Mouse (Mus musculus) spleen, adult 2 months (tissue): ENCODE measurements at regions not wholly inside any gene's neighbourhood (a gene's known extent, or its start where the extent isn't known, plus 50 kb on each side); places are given as distances from the start of the nearest gene placed in this dataset.
A peak's percentile ranks its signal among the peaks of the same experiment; 100 is the strongest.

Source experiments
- DNase-seq, 2 experiments: peaks; one replicate each; pipeline versions ENCODE4 v3.0.0 to v3.0.0-alpha.2; 2012 to 2021; ENCODE audit warnings: low spot score in 2 of 2, low read depth in 1 of 2
- H3K27ac ChIP-seq: fragments of 200-500 bp; 2 replicates; pipeline ENCODE4 v1.5.1; 2012; ENCODE audit warnings: low read length, inconsistent platforms; ENCODE audit not compliant: insufficient read depth
- H3K27me3 ChIP-seq: fragments of 200-500 bp; 2 replicates; pipeline ENCODE4 v1.6.1; 2012; ENCODE audit warnings: mild to moderate bottlenecking, moderate library complexity, low read length, inconsistent platforms; ENCODE audit not compliant: control insufficient read depth, insufficient read depth
- H3K36me3 ChIP-seq: fragments of 200-500 bp; 2 replicates; pipeline ENCODE4 v1.6.1; 2012; ENCODE audit warnings: mild to moderate bottlenecking, low read length, inconsistent platforms; ENCODE audit not compliant: control insufficient read depth, insufficient read depth
- H3K4me1 ChIP-seq: fragments of 200-500 bp; 2 replicates; pipeline ENCODE4 v1.6.1; 2011; ENCODE audit warnings: inconsistent platforms; ENCODE audit not compliant: control insufficient read depth, insufficient read depth, insufficient read length
- H3K4me3 ChIP-seq: fragments of 200-500 bp; 2 replicates; pipeline ENCODE4 v1.5.1; 2011; ENCODE audit warnings: mild to moderate bottlenecking, inconsistent platforms; ENCODE audit not compliant: insufficient read depth, insufficient read length; ENCODE audit errors: extremely low read depth
- CTCF ChIP-seq: fragments of 200-500 bp; IDR thresholded peaks from 2 replicates; pipeline ENCODE4 v1.5.1; 2011; ENCODE audit warnings: mild to moderate bottlenecking, inconsistent platforms; ENCODE audit not compliant: insufficient read depth, insufficient read length, insufficient replicate concordance; ENCODE audit errors: extremely low read depth
- POLR2A ChIP-seq: fragments of 200-500 bp; IDR thresholded peaks from 2 replicates; pipeline ENCODE4 v1.6.1; 2011; ENCODE audit warnings: low read depth, low read length, inconsistent platforms
- WGBS: fragments of 180-500 bp; shearing (Covaris S2); methylation state at CpG from one replicate; pipeline ENCODE4 v1.1.7; 2018; 5-methylcytosine and 5-hydroxymethylcytosine counted together

DNA sequence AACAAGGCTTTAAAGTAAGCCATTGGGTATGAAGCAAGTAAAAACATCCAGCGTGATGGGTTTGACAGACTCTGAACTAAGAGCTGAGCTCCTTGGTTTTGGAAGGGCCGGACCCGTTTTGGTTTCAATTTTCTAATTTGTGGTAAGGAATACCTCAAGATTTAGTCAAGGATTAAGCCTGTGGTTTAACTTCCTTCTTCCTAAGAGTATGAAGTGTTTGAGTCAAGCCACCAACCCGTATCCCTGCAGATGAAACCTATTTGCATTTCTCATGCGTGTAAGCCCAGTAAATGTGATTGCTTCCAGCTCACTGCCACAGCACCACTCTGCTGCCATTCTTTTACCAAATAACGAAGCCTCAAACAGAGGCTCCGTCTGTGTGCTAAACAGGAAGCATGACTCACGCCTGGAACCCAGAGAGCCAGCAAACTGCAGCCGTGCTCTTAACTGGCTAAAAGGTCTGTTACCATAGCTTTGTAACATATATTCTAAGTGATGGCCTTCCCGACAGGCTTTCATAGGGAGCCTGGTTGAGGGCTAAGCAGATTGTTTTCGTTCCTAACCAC is 149.7 kb downstream of the Etv1 start:
- peak overlapping the region; percentile 3; the same call in 1 of the 2 replicates for H3K4me3 ChIP-seq
- TF ChIP-seq POLR2A (no peak), CTCF (no peak)
- no peak overlapping the region for H3K27ac ChIP-seq
- peak in 1 of 2 experiments; percentile 10 for DNase-seq
- no peaks in the 10 kb centered on the region for H3K27me3 ChIP-seq
- no peaks in the 10 kb centered on the region; the same call in 1 of the 2 replicates for H3K4me1 ChIP-seq
- H3K36me3 ChIP-seq: no peaks in the 10 kb centered on the region
- 1% methylated on average over 11 of the region's 11 CpGs for WGBS

DNA sequence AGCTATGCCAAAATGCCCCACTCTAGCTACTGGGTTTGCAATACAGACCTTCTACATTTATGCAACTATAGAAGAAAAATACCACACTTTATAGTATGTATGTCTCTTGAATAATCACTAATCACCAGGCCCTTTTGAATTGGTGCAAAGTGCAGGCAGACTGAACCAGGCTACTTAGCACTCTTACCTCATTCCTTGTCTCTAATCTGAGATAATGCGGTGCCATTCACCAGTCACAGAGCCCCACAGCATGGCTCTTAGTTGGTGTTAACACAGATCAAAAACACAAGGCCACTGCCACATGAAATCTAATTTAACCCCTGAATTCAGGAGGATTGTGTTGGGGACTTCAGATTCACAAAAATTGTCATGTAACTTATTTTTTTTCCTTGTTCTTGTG is 150.5 kb downstream of the Etv1 start:
- 96% methylated on average over 1 of the region's 1 CpGs for WGBS
- no peaks in the 10 kb centered on the region for H3K36me3 ChIP-seq
- H3K27ac ChIP-seq: no peak overlapping the region
- H3K27me3 ChIP-seq: no peaks in the 10 kb centered on the region
- no peak for TF ChIP-seq POLR2A
- TF ChIP-seq CTCF: no peak
- no peak overlapping the region for H3K4me3 ChIP-seq
- H3K4me1 ChIP-seq: no peaks in the 10 kb centered on the region; the same call in 1 of the 2 replicates
- no peak for DNase-seq

DNA sequence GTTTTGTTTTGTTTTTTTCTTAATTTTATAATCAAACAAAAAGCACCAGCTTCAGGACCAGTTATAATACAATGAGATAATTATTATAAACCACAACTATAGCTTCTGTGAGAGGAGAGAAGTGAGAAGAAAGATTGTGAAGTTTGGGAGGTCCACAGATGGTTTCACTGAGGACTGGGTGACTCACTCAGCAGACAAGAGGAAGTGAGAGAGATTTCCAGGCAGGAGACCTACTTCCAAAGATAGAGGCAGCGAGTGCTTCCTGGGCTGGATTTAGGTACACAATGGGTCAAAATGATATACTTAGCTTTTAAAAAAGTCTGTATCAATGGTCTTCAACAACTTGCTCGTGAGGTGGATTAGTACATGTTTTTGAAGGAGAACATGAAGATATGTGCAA is 152.6 kb downstream of the Etv1 start:
- Histone ChIP-seq H3K27ac (no peak overlapping the region), H3K4me1 (no peaks in the 10 kb centered on the region; the same call in 1 of the 2 replicates), H3K27me3 (no peaks in the 10 kb centered on the region), H3K4me3 (no peak overlapping the region), H3K36me3 (no peaks in the 10 kb centered on the region)
- no peak for DNase-seq
- no peak for TF ChIP-seq CTCF
- TF ChIP-seq POLR2A: no peak
- 65% methylated on average over 2 of the region's 2 CpGs for WGBS

DNA sequence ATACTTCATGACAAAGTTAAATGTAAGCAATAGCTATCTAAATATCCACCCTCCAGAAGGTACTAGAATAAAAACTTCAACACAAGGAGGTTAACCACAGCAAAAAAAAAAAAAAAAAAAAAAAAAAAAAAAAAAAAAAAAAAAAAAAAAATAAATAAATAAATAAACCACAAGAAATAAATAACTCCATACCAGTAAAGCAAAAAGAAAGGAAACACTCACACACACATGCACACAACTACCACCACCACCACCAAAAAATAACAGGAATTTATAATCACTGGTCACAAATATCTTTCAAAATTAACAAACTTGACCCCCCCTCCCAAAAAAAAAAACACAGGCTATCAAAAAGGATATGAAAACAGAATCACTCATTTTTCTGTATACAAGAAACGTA is 180.4 kb downstream of the Etv1 start:
- Histone ChIP-seq H3K27ac (no peak overlapping the region), H3K27me3 (no peaks in the 10 kb centered on the region), H3K4me1 (no peaks in the 10 kb centered on the region), H3K4me3 (no peak overlapping the region), H3K36me3 (no peaks in the 10 kb centered on the region)
- DNase-seq: no peak
- 81% methylated on average over 1 of the region's 1 CpGs for WGBS
- TF ChIP-seq CTCF (no peak), POLR2A (no peak)

DNA sequence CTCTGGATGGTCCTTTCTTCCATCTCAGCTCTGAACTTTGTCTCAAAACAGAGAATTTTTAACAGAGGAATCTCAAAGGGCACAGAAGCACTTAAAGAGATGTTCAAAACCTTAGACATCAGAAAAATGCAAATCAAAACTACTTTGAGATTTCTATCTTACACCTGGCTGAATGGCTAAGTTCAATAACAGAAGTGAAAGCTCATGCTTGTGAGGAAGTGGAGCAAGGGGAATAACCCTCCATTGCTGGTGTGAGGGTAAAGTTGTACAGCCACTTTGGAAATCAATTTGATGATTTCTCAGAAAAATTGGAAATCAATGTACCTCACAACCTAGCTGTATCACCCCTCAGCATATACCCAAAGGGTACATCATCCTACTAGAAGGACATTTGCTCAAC is 183.1 kb downstream of the Etv1 start:
- H3K36me3 ChIP-seq: no peaks in the 10 kb centered on the region
- H3K4me3 ChIP-seq: no peak overlapping the region
- no peak overlapping the region for H3K27ac ChIP-seq
- DNase-seq: peak in 1 of 2 experiments; percentile 8
- no peak for TF ChIP-seq CTCF
- no peak for TF ChIP-seq POLR2A
- H3K27me3 ChIP-seq: no peaks in the 10 kb centered on the region
- H3K4me1 ChIP-seq: no peaks in the 10 kb centered on the region

DNA sequence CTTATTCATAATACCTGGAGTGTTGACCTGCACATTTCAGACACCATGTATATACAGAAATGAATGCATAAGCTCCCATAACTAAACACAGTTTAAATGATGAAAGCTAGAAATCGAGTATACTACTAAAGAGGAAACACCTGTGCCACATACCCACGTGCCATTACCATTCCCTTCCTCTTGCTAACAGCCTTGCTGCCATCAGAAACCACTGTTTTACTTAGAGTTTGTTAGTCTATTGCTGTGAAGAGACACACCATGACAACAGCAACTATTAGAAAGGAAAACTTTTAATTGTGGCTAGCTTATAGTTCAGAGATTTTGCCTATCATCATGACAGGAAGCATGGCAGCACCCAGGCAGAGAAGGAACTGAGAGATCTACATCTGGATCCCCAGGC is 191.2 kb downstream of the Etv1 start:
- no peak overlapping the region for H3K4me3 ChIP-seq
- TF ChIP-seq CTCF (no peak), POLR2A (no peak)
- no peak overlapping the region for H3K27ac ChIP-seq
- no peaks in the 10 kb centered on the region for H3K4me1 ChIP-seq
- no peak for DNase-seq
- H3K36me3 ChIP-seq: no peaks in the 10 kb centered on the region
- no peaks in the 10 kb centered on the region for H3K27me3 ChIP-seq
- 4% methylated on average over 2 of the region's 2 CpGs for WGBS

DNA sequence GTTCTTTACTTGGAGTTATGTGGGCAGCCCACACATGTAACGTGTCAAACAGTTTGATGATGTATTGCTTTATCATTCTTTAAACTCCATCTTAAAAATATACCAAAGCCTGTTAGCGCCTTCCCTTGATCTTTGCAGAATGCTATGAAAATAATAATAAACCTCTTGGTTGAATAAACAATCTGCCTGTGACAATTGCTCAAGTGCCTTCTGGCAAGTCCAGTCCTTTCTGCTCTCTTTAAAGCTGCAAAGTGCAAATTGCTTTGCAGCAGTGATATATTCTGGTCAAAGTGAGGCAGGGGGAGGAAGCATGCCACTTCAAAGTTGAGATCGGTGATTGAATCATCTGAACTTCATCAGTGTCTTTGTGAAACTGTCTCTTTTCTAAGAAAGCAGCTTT is 193.0 kb downstream of the Etv1 start:
- WGBS: 91% methylated on average over 3 of the region's 3 CpGs

DNA sequence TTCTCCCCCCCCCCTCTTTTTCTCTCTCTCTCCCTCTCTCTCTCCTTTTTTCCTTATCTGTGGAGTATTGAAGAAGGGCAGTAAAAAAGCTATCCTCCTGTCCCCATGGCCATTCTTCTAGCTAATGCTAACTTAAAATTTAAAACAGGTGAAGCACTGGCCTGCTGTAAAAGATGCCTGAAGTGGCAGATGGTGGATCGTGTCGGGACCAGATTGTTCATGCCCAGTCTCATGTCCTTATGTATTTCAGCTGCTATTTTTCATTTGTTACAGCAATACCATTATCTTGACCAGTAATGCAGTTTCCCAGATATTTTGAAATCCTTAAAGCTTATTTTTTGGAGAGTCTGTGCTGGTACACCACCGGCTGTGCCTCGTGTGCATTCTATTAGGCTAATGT is 196.3 kb downstream of the Etv1 start:
- no peak for DNase-seq
- 91% methylated on average over 4 of the region's 4 CpGs for WGBS

More for the DNA sequence above, 193.0 kb downstream of the Etv1 start:
- Histone ChIP-seq H3K27ac (no peak overlapping the region), H3K4me3 (no peak overlapping the region), H3K36me3 (no peaks in the 10 kb centered on the region), H3K4me1 (no peaks in the 10 kb centered on the region), H3K27me3 (no peaks in the 10 kb centered on the region)
- DNase-seq: no peak
- TF ChIP-seq POLR2A: no peak
- TF ChIP-seq CTCF: no peak

More for the DNA sequence above, 196.3 kb downstream of the Etv1 start:
- no peak overlapping the region for H3K27ac ChIP-seq
- H3K4me3 ChIP-seq: no peak overlapping the region
- H3K36me3 ChIP-seq: no peaks in the 10 kb centered on the region
- H3K27me3 ChIP-seq: no peaks in the 10 kb centered on the region
- H3K4me1 ChIP-seq: no peaks in the 10 kb centered on the region
- no peak for TF ChIP-seq POLR2A
- TF ChIP-seq CTCF: no peak
